Mouse (Mus musculus) layer of hippocampus, adult 11-12 months (tissue): ENCODE results near the gene Fam120a.

Source experiments
- DNase-seq: peaks from one replicate; pipeline ENCODE4 v3.0.0; 2022; ENCODE audit warnings: low spot score

Fam120a gene

DNA sequence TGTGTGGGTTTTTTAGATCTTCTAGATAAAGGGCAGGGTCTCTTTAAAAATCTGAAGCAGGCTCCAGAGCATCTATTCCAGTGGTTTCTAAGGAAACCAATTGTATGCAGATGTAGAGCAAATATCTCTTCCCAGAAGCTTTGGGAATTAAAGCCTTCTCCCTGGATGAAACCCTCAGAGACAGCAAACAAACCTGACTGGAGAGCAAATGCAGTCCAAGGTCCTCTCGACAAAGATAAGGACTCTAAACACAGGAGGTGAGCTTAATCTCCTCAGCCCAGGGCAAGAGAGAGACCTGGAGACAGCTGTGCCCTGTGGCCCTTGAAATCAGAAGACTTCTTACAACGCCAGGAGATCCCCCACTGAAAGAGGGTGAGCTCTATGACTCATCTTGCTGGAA is 114.3 kb downstream of the Fam120a start:
- DNase-seq = no peak

DNA sequence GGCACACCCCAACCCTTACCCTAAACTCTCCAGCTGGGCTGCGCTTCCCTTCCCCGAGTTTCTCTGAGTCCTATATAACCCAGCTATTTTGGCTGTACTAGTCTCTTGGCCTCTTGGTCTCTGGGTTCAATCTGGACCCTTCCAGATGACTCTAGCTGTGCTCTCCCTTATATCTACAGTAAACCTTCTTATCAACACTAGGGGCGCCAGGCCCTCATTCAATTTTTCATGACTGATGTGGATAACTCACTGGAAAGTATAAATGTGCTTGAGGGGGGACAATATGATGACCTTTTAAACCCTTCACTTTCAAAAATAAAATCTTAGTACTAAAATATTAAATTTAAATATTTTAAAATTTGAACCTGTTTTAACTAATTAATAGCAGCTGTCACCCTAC is 115.0 kb downstream of the Fam120a start:
- DNase-seq = no peak

DNA sequence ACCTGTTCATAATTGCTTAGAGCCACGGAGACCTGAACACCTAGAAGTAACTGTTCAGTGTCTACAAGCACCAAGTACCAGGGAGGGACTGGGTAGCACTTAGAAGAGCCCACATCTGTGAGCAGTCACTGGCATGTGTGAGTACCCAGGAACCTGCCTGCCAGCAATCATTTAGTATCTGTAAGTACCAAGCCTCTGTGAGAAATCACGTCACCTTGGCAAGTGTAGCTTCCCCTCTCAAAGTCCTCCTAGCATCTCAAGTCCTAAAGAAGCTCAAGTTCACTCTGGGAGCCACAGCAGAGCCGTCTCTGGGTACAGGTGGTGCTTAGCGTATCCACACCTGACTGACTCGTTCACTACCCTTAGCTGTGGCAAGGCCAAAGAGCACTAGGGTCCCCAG is 116.1 kb downstream of the Fam120a start:
- no peak for DNase-seq

DNA sequence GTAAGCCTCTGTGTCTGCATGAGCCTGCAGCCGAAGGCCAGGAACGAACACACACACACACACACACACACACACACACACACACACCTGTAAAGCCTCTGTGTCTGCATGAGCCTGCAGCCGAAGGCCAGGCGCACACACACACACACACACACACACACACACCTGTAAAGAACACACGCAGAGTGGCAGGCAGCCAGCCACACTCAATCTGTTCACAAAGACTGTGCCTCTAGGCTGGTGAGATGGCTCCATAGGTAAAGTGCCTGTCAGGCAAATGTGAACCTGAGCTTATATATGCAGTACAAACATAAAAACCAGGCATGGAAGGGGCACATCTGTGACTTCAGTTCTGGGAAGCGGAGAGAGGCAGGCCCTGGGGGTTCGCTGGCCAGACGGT is 117.0 kb downstream of the Fam120a start:
- DNase-seq = no peak

DNA sequence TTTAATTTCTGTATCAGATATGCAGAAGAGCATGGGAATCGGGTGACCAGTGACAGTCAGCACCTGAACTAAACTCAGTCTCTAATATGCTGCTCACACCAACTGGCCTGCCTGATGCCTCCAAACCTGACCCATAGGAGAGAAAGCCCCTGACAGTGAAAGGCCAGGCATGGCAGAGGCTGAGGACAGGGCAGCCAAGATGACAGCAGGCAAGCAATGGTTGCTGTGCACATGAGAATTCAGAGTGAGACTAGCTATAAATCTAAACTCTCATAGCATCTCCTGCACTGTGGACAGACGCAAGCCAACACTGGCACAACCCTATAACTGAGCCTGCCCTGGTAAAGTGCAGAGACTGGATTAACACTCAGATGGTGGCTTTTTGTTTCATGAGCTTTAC is 117.5 kb downstream of the Fam120a start:
- DNase-seq = no peak

DNA sequence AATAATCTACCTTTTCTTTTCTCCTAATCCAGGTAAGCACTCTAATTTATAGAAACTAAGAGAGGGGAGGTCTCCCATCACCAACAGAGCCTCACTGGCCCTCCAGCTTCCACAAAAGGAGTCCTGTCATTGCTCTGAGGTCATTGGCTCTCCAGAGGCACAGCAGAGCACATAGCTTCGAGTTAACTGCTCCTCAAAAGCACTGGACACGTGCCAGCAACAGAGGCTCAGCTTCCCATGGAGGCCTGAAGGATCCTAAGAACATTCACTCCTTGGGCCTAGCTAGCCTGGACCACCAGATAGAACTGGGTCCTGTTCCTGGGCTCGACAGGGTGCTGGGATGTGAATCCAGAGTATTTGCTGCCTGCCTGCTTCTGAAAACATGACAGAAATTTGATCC is 118.7 kb downstream of the Fam120a start:
- DNase-seq = peak; percentile 41

DNA sequence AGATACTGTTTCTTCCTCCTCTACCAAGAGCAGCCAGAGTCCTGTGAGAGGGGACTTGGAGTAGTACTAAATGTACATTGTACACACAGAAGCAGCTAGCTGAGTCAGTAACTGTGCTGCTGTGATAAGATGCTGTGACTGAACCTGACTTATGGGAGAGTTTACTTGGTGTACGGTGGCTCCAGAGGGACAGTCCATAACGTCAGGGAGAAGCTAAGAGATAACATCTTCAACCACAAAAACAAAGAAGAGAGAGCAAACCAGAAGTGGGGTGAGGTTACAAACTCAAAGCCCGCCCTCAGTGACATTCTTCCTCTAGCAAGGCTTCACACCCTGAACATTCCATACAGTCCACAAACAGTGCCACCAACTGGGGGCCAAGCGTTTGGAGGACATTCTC is 122.5 kb downstream of the Fam120a start:
- no peak for DNase-seq

DNA sequence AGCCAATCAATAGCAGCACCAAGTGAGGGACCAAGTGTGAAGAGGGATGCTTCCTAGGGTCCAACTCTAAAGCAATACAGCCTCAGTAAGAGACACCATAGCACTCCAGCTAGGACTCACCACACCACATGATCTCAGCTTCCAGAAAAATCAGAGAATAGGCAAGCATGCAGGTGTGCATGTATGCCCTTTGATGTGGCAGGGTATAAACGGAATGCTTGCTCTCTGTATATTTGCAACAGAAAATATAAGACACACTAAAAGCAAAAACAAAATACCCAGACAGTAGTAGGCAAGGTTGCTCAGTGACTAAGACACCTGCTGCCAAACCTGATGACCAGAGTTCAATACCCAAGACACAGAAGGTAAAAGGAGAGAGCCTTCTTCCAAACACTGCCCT is 124.3 kb downstream of the Fam120a start:
- DNase-seq = no peak

DNA sequence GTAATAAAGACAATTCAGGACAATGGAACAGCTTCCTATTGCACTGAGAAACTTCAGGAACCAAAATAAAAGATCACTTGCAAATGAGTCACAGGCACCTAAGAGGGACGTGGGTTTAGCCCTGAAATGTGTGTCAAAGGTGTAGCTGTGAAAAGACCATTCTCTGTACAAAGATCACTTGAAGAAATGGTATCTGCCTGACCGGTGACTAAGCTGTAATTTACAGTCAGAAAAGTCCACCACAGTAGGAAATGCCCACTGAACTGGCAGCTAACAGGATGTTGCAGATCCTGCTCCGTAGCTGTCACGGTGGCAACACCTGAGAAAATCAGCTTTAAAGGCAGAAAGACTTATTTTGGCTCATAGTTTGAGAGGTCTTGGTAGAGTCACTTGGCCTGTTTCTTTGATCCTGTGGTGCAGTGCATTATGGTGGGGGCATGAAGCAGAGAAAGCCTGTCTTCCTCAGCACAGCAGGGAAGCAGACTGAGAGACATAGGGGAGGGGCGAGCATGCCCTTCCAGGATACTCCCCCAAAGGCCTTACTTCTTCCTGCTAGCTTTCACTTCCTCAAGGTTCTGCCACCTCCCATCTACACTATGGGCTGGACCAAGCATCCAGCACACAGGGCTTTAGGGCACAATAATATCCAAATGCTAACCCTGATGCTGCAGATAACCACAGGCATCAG is 125.8 kb downstream of the Fam120a start:
- DNase-seq = no peak

DNA sequence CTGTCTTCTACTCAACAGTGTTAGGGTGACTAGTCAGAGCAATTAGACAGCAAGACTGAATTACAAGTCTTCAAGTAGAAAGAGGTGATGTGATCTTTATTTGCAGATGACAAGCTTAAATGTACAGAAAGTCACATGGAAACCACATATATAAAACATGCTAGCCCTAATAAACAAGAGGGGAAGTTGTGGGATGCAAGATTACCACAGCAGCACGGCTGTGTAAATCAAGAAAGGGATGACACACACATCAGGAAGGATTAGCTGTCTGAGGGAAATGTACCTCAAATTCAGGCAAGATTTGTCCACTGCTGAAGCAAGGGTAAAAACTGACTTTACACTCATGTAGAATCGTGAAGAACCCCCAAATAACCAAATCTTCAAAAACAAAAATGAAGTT is 129.5 kb downstream of the Fam120a start:
- DNase-seq = no peak

DNA sequence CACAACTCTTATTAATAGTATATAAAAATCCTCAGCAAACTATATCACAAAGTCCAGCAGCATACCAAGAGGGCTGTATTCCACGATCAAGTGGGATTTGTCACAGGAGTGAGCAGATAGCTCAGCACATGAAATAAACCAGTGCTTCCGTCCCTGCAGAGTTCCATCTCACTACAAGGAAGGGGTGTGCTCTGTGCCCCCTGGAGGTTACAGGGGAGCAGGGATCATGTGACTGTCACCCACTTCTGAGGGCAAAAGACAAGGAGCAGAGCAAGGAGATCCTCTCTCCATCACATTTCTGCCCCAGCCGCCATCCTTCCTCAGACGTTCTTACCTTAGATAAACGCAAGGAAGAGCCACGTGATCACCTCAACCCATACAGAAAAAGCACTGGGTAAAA is 130.3 kb downstream of the Fam120a start:
- no peak for DNase-seq

DNA sequence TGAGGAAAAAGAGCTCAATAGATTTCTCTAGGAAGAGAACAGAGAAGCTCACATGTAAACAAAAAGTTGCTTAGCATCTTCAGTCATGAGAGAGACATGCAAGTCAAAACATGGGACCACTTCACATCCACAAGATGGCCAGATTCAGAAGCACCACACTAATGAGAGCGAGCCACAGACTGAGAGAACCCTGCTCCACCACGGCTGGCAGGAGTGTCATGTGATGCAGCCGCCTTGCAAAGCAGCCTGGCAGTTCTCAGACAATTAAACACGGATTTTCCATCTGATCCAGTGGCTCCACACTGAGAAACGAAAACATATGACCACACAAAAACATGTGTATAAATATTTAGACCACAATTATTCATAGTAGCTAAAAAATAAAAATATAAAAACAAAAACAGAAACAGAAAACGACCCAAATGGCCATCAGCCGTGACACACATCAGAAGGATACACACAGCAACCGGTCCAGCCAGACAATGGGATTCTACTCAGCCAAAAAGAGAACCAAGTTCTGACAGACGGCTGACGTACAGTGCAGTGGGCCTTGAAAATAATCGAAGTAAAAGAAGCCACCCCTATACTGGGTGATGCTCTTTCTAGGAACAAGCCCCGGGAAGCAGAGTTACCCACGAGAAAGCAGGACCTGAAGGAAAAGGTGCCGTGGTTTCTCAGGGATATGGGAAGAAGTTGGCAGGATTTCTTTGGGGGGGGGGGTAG is 137.1 kb downstream of the Fam120a start:
- no peak for DNase-seq

DNA sequence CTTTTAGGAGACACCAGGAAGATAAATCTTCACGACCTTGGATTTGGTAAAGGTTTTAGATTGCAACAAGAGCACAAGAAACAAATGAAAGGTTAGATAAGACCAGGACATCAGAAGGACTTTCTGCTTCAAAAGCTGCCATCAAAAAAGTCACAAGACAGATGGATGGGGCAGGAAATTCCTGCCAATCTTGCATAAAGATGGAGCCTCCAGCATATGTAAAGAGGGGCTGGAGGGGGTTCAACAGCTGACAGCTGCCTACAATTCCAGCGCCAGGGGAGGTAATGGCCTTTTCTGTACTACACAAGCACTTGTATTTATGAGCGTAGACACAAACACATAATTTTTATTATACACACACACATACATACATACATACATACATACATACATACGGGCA is 138.0 kb downstream of the Fam120a start:
- DNase-seq = no peak
